ENCODE assay signal across 8 mouse cellular contexts in the genomic region with DNA sequence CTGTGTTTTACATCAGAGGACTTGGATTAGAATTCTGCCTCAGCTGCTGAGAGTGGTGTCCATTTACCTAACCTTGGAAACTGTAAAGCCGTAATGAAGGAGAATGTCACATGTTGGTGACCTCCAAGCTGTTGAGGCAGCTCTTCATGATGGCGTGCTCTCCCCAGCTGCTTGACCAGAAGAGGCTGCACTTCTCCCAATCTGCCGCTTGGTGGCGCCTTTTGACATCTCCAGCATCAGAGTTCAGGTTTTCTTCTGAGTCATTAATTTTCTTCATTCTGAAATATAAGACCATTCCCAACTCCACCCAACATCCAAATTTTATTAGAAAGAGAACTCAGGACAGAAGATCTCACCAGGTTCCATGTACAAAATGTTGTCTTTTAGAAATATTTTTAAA.
DNase-seq lines count a peak whose midpoint lies in the region; ATAC-seq lines count a peak whose summit lies in the region.

No protein-coding gene starts in this region.

- ATAC-seq in CD4-positive, CD25-positive, alpha-beta regulatory T cell, adult 4 months = no peak
- no peak for ATAC-seq in liver, embryonic 12.5 days
- ATAC-seq in megakaryocyte progenitor cell, adult 5-6 weeks (replicated peaks; ENCODE audit: poor library complexity) = peak; percentile 93

- WGBS in liver, embryonic 12.5 days (ENCODE audit: insufficient replicate concordance) = 28% methylated on average over 4 of the region's 4 CpGs
- 38% methylated on average over 4 of the region's 4 CpGs for WGBS in embryonic facial prominence, embryonic 10.5 days

- H3K27me3 ChIP-seq in liver, embryonic 12.5 days (replicated peaks) = no peaks in the 10 kb centered on the region
- no peaks in the 10 kb centered on the region for H3K27me3 ChIP-seq in embryonic facial prominence, embryonic 10.5 days (replicated peaks; ENCODE audit: low read depth, poor library complexity, severe bottlenecking)

- no peaks in the 10 kb centered on the region for H3K9me3 ChIP-seq in liver, embryonic 12.5 days (replicated peaks)
- no peaks in the 10 kb centered on the region for H3K9me3 ChIP-seq in embryonic facial prominence, embryonic 10.5 days

- no peak overlapping the region for H3K4me2 ChIP-seq in liver, embryonic 12.5 days

- no peak overlapping the region for H3K9ac ChIP-seq in liver, embryonic 12.5 days

- no peak overlapping the region for H3K27ac ChIP-seq in liver, embryonic 12.5 days
- H3K27ac ChIP-seq in embryonic facial prominence, embryonic 10.5 days (replicated peaks) = no peak overlapping the region

- no peak overlapping the region for H3K4me3 ChIP-seq in liver, embryonic 12.5 days
- no peak overlapping the region for H3K4me3 ChIP-seq in embryonic facial prominence, embryonic 10.5 days

- H3K4me1 ChIP-seq in liver, embryonic 12.5 days = no peaks in the 10 kb centered on the region
- H3K4me1 ChIP-seq in embryonic facial prominence, embryonic 10.5 days = peaks cover 28% of the 10 kb centered on the region

- DNase-seq in CD4-positive, CD25-positive, alpha-beta regulatory T cell, adult 2 months (ENCODE audit: low read depth, low spot score) = peak; percentile 47
- peak; percentile 40 for DNase-seq in liver
- DNase-seq in embryonic facial prominence, embryonic 10.5 days (ENCODE audit: low spot score) = peak; percentile 50
- DNase-seq in Muller cell, postnatal 12 days (ENCODE audit: inconsistent ontology term) = no peak
- DNase-seq in cerebellum, adult 9-11 months = no peak

- H3K36me3 ChIP-seq in liver, embryonic 12.5 days = peaks cover 5% of the 10 kb centered on the region; the same call in 1 of the 2 replicates
- H3K36me3 ChIP-seq in embryonic facial prominence, embryonic 10.5 days (replicated peaks) = no peaks in the 10 kb centered on the region; the same call in 1 of the 2 replicates

Comparison
In these comparisons a context has a peak if more than half of its experiments do, and no peak if none do; other contexts are left out.
1. DNase-seq: peak in CD4-positive, CD25-positive, alpha-beta regulatory T cell, adult 2 months (single experiment), liver (single experiment) and embryonic facial prominence, embryonic 10.5 days (single experiment); none in Muller cell, postnatal 12 days (single experiment) and cerebellum, adult 9-11 months (single experiment).